Mouse (Mus musculus) forebrain, embryonic 10.5 days (tissue): ENCODE results near the gene Krt27. TPM values are rescaled to one million over a fixed set of nuclear protein-coding genes. Genes with fewer than 3 reads are reported as not detected.

Experiments
- DNase-seq: peaks from one replicate; pipeline ENCODE4 v3.0.0-alpha.2; 2017; ENCODE audit warnings: low spot score; ENCODE audit errors: extremely low spot score
- H3K27ac ChIP-seq: fragments of 300-500 bp; sonication (generic); 2 replicates; pipeline ENCODE4 v1.5.1; 2016; ENCODE audit warnings: mild to moderate bottlenecking
- H3K27me3 ChIP-seq: fragments of 300-500 bp; sonication (generic); 2 replicates; pipeline ENCODE4 v1.6.1; 2016; ENCODE audit warnings: mild to moderate bottlenecking; ENCODE audit not compliant: poor library complexity, severe bottlenecking
- H3K36me3 ChIP-seq: fragments of 300-500 bp; sonication (generic); replicated peaks from 2 replicates; pipeline ENCODE4 v1.6.1; 2016; ENCODE audit warnings: mild to moderate bottlenecking, moderate library complexity
- H3K4me1 ChIP-seq: fragments of 300-500 bp; sonication (generic); 2 replicates; pipeline ENCODE4 v1.6.1; 2016
- H3K4me3 ChIP-seq: fragments of 300-500 bp; sonication (generic); 2 replicates; pipeline ENCODE4 v1.5.1; 2016; ENCODE audit warnings: mild to moderate bottlenecking, moderate library complexity
- H3K9me3 ChIP-seq: fragments of 300-500 bp; sonication (generic); 2 replicates; pipeline ENCODE4 v1.6.1; 2016; ENCODE audit warnings: mild to moderate bottlenecking, moderate library complexity
- WGBS: fragments of 180-500 bp; shearing (Covaris S2); methylation state at CpG from one replicate; pipeline ENCODE4 v1.1.7; 2016; 5-methylcytosine and 5-hydroxymethylcytosine counted together
- polyA plus RNA-seq: library from polyadenylated mRNA; unstranded; fragments of >200 nt; fragmentation: Nextera tagmentation; extraction: Ambion mirVana; gene quantifications from 2 replicates; pipeline ENCODE4 v1.2.1, GENCODE M21; 2016

Gene Krt27
- not detected in 2 replicates for polyA plus RNA-seq

DNA sequence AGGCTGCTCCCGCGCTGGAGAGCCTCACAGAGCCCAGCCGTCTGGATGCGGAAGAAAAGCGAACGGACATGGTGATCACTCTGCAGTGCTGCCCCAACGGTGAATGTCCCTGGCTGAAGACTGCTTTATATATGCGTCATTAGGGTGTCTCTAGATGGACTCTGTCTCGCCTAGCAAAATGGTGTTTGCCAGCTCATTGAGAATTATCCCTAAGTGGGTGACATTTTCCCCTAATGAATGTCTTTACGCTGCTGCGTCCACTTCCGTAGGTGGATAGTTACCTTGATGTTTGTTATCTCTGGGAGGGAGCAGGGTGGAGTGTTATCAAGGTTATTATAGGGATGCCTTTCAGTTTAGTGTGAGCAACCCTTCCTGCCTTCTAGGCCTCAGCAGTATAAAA, at the start of gene Krt27:
TSS of gene Krt27 (minus strand) at position 101 of the 400 bp plus-strand sequence.
- no peaks in the 10 kb centered on the region for H3K27me3 ChIP-seq
- DNase-seq = no peak
- WGBS = 81% methylated on average over 12 of the region's 12 CpGs
- no peaks in the 10 kb centered on the region for H3K9me3 ChIP-seq
- H3K4me1 ChIP-seq = no peaks in the 10 kb centered on the region
- H3K36me3 ChIP-seq = no peaks in the 10 kb centered on the region
- no peak within 1 kb of the TSS for H3K27ac ChIP-seq
- no peak within 1 kb of the TSS for H3K4me3 ChIP-seq

DNA sequence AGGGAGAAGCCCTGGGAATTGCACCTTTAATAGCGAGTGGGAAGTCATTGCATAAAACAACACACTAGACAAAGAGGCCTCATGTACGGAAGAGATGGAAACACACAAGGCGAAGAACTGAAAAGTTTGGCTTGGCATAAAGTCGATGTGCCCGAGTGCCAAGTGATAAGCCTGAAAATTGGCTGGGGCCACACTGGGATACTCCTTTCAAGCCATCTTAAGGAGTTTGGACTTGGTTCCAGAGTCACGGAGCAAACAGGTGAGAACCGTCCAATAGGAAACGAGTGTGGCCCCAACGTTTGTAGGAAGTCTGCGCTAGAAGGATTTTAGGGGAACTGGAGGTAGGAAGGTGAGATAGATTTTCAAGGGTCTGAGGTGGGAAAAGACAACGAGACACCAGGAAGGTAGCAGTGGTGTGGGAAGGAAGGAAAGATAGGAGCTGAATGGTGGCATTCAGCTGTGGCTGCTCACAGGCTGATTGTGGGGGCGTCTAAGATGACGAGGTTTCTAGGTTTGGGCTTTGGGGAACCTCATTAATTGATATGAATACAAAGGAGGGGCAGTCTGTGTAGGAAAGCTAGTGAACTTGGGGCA, 49.1 kb upstream of the Krt27 start:
- no peaks in the 10 kb centered on the region for H3K36me3 ChIP-seq
- no peak overlapping the region for H3K27ac ChIP-seq
- no peak for DNase-seq
- no peaks in the 10 kb centered on the region for H3K27me3 ChIP-seq
- H3K4me3 ChIP-seq = no peak overlapping the region
- H3K4me1 ChIP-seq = peaks cover 21% of the 10 kb centered on the region
- no peaks in the 10 kb centered on the region for H3K9me3 ChIP-seq
- whole genome bisulfite sequencing = 89% methylated on average over 13 of the region's 13 CpGs

DNA sequence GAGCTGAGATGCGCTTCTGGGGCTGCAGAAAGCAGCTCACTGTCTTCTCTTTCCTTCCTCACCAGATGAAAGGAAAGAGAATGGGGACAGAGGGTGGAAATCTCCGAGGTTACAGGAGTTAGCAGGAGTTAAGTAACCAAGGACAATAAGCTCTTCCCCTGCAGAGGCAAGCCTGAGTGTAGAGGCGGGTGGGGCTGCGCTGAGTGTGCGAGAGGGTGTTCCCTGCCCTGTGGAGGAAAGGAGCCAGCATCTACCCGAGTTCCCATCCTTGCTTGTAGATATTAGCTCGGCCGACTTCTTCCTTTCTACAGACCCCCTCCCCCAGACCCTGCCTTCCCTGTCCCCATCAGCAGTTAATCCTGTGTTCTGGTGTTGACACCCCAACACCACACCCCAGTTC, 47.9 kb upstream of the Krt27 start:
- Histone ChIP-seq H3K4me1 (peaks cover 24% of the 10 kb centered on the region), H3K36me3 (no peaks in the 10 kb centered on the region), H3K4me3 (no peak overlapping the region), H3K9me3 (no peaks in the 10 kb centered on the region), H3K27ac (no peak overlapping the region), H3K27me3 (no peaks in the 10 kb centered on the region)
- no peak for DNase-seq
- WGBS = 59% methylated on average over 8 of the region's 8 CpGs

GRCm38 (mm10) chr11:99398084-99398483, 47.2 kb upstream of the Krt27 start:
- no peaks in the 10 kb centered on the region for H3K27me3 ChIP-seq
- H3K9me3 ChIP-seq = no peaks in the 10 kb centered on the region
- H3K4me3 ChIP-seq = no peak overlapping the region
- DNase-seq = no peak
- peaks cover 24% of the 10 kb centered on the region for H3K4me1 ChIP-seq
- 81% methylated on average over 3 of the region's 3 CpGs for whole genome bisulfite sequencing
- H3K27ac ChIP-seq = no peak overlapping the region
- no peaks in the 10 kb centered on the region for H3K36me3 ChIP-seq

DNA sequence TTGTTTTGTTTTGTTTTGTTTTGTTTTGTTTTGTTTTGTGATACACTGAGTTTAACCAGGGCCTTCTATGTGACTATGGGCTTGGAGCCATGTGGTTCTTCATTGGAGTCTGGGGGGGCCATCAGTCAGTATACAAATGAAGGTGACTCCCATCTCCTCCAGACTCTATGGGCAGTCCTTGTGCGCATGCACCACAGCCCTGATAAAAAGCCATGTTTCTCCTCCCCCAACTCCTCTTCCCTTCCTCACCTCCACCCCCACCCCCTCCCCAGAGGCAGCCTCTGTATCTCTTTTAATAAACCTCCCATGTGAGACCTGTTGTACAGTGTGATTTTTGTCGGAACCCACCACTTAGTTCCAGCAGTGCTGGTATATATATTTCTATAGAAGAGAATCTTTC, 45.8 kb upstream of the Krt27 start:
- 70% methylated on average over 2 of the region's 2 CpGs for WGBS
- Histone ChIP-seq H3K4me3 (no peak overlapping the region), H3K27ac (peak overlapping the region; percentile 74), H3K9me3 (no peaks in the 10 kb centered on the region), H3K27me3 (no peaks in the 10 kb centered on the region), H3K4me1 (peaks cover 24% of the 10 kb centered on the region), H3K36me3 (no peaks in the 10 kb centered on the region)
- no peak for DNase-seq

DNA sequence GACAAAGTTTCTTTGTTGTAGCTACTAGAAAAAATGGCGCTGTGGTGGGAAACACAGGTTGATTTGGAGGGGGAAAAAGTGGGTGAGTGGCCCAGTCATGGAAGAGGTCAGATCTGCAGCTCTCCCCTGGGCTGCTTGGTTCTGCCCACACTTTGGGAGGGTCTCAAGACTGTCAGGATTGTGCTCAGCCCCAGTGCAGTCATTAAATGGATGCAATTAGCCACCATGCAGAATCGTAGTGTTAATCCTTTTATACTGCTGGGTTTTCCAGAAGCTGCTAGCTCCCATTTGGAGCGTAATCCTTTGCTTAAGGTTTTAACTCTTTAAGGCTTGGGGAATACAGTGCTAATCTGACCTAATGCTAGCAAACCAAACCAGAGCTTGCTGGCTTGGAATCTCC, 45.1 kb upstream of the Krt27 start:
- no peaks in the 10 kb centered on the region for H3K27me3 ChIP-seq
- peaks cover 24% of the 10 kb centered on the region for H3K4me1 ChIP-seq
- no peaks in the 10 kb centered on the region for H3K9me3 ChIP-seq
- peak overlapping the region; percentile 74 for H3K27ac ChIP-seq
- no peak overlapping the region for H3K4me3 ChIP-seq
- WGBS = 19% methylated on average over 3 of the region's 3 CpGs
- H3K36me3 ChIP-seq = no peaks in the 10 kb centered on the region
- peak; percentile 34 for DNase-seq

DNA sequence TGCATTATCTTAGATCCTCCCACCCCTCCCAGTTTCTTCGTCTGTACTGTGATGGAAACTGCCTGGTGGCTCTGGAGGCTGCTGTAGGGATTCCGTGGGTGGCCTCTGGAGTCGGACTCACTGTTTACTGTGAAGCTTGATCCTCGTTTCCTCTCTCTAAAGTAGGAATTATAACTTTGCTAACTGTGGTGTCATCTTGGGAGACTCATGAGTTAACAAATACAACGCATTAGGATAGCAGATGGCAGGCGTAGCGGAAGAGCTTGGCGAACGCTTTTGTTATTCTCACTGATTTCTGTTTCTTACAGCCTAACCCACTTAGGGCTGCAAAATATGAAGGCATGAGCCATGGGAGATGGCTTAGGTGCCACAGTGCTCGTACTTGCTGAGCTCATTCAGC, 41.6 kb upstream of the Krt27 start:
- no peaks in the 10 kb centered on the region for H3K9me3 ChIP-seq
- no peak overlapping the region for H3K27ac ChIP-seq
- H3K4me3 ChIP-seq = no peak overlapping the region
- H3K4me1 ChIP-seq = peaks cover 24% of the 10 kb centered on the region
- DNase-seq = no peak
- 89% methylated on average over 10 of the region's 10 CpGs for WGBS
- peaks cover 12% of the 10 kb centered on the region for H3K36me3 ChIP-seq
- H3K27me3 ChIP-seq = no peaks in the 10 kb centered on the region

- 87% methylated on average over 6 of the region's 6 CpGs for WGBS
- Histone ChIP-seq H3K9me3 (no peaks in the 10 kb centered on the region), H3K36me3 (peaks cover 12% of the 10 kb centered on the region), H3K27ac (no peak overlapping the region), H3K27me3 (no peaks in the 10 kb centered on the region), H3K4me1 (peaks cover 25% of the 10 kb centered on the region), H3K4me3 (no peak overlapping the region)
- DNase-seq = no peak
These were observed 40.5 kb upstream of the Krt27 start for GRCm38 (mm10) chr11:99391375-99391774.

- Histone ChIP-seq H3K4me1 (peaks cover 20% of the 10 kb centered on the region), H3K27me3 (no peaks in the 10 kb centered on the region), H3K4me3 (no peak overlapping the region), H3K36me3 (peaks cover 12% of the 10 kb centered on the region), H3K27ac (no peak overlapping the region), H3K9me3 (no peaks in the 10 kb centered on the region)
- DNase-seq = no peak
- 80% methylated on average over 7 of the region's 7 CpGs for WGBS
These were observed 40.0 kb upstream of the Krt27 start for GRCm38 (mm10) chr11:99390866-99391265.

- Histone ChIP-seq H3K27me3 (peaks cover 3% of the 10 kb centered on the region), H3K4me1 (peaks cover 13% of the 10 kb centered on the region), H3K27ac (no peak within 1 kb of the TSS), H3K36me3 (peaks cover 12% of the 10 kb centered on the region), H3K9me3 (no peaks in the 10 kb centered on the region), H3K4me3 (no peak within 1 kb of the TSS)
- WGBS = 85% methylated on average over 4 of the region's 4 CpGs
- no peak for DNase-seq
These were observed 38.4 kb upstream of the Krt27 start, which contains the start of gene Krt10 for GRCm38 (mm10) chr11:99389264-99389663. Gene Krt10, minus strand, starts transcription at chr11:99389364.

GRCm38 (mm10) chr11:99388661-99389060, 37.8 kb upstream of the Krt27 start:
- H3K27me3 ChIP-seq = peaks cover 6% of the 10 kb centered on the region
- WGBS = 95% methylated on average over 18 of the region's 18 CpGs
- H3K27ac ChIP-seq = no peak overlapping the region
- H3K4me3 ChIP-seq = no peak overlapping the region
- peaks cover 13% of the 10 kb centered on the region for H3K4me1 ChIP-seq
- H3K9me3 ChIP-seq = no peaks in the 10 kb centered on the region
- H3K36me3 ChIP-seq = peaks cover 12% of the 10 kb centered on the region
- DNase-seq = no peak

DNA sequence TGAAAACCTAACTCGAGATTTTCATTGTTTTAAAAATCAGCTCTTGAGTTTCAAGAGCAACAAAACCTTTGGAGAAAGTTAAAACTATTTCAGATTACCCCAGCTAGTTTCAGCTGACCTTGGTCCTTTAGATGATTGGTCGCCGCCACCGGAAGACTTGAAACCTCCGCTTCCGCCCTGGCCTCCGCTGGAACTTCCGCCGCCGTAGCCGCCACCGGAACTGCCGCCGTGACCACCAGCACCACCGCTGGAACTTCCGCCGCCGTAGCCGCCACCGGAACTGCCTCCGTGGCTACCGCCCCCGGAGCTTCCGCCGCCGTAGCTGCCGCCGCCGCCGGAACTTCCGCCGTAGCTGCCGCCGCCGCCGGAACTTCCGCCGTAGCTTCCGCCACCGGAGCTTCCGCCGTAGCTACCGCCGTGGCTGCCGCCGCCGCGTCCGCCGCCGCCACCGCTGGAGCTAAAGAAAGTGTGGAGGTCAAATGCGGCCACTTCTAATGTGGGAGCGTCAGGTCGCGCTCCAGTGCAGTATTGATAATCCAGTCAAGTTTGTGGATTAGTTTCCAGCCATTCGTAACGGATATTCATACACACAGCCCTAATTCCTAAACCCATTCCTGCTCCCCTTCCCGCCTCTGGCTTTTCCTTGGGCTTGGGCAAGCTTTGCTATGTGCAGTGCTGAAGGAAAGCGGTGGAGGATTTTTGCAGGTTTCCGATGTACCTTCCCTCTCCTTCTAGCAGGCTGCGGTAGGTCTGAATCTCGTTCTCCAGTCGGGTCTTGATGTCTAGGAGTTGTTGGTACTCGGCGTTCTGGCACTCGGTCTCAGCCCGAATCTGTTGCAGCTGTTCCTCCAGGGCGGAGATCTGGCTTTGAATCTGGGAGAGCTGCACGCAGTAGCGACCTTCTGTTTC, 35.2 kb upstream of the Krt27 start:
- 2% methylated on average over 71 of the region's 71 CpGs for WGBS
- peak overlapping the region; percentile 91 for H3K27ac ChIP-seq
- no peaks in the 10 kb centered on the region for H3K9me3 ChIP-seq
- H3K27me3 ChIP-seq = peaks cover 20% of the 10 kb centered on the region
- peaks cover 12% of the 10 kb centered on the region for H3K36me3 ChIP-seq
- H3K4me3 ChIP-seq = peak overlapping the region; percentile 63
- peak; percentile 92 for DNase-seq
- H3K4me1 ChIP-seq = peaks cover 13% of the 10 kb centered on the region

DNA sequence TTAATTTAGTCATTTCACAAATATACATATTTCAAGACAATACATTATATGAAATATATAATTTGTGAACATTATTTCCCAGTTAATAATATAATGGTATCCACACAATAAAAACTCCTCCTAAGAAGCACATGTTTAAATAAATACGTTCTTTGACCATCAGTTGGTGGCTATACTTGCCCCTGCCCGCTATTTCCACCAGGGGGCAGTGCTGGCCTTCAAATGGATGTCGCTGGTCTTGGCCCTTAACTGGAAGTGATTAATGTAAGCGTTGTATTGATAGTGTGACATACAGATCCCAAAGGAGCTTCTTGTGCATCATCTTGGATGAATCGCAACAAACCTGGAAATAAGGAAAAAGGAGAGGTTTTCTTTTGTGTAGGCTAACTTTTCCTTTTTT, 28.7 kb upstream of the Krt27 start:
- WGBS = 23% methylated on average over 5 of the region's 5 CpGs
- H3K27ac ChIP-seq = no peak overlapping the region
- peak; percentile 74 for DNase-seq

More for the DNA sequence above, 28.7 kb upstream of the Krt27 start:
- no peaks in the 10 kb centered on the region for H3K36me3 ChIP-seq
- peaks cover 20% of the 10 kb centered on the region for H3K27me3 ChIP-seq
- no peak overlapping the region for H3K4me3 ChIP-seq
- no peaks in the 10 kb centered on the region for H3K4me1 ChIP-seq
- H3K9me3 ChIP-seq = no peaks in the 10 kb centered on the region
